Mouse (Mus musculus): ENCODE results near the gene Dmpk. TPM values are rescaled to one million over a fixed set of nuclear protein-coding genes. Genes with fewer than 3 reads are reported as not detected.

The Dmpk gene
- polyA plus RNA-seq, 1 experiment from 2014 or later: 98.1 TPM

GRCm38 (mm10) chr7:19136673-19137334 is 53.2 kb downstream of the Dmpk start:
- Histone ChIP-seq H3K4me1 (ENCODE audit: control insufficient read depth, insufficient read depth, low read length) (peaks cover 3% of the 10 kb centered on the region; the same call in 1 of the 2 replicates), H3K27me3 (ENCODE audit: control insufficient read depth, insufficient read depth, low read length) (no peaks in the 10 kb centered on the region), H3K36me3 (ENCODE audit: control insufficient read depth, insufficient read depth, low read length) (peaks cover 26% of the 10 kb centered on the region), H3K27ac (ENCODE audit: low read length) (no peak overlapping the region), H3K9me3 (replicated peaks; ENCODE audit: control insufficient read depth, low read length) (no peaks in the 10 kb centered on the region), H3K4me2 (ENCODE audit: low read depth, low read length) (no peak overlapping the region), H3K9ac (ENCODE audit: low read length) (no peak overlapping the region), H3K4me3 (replicated peaks; ENCODE audit: low read length) (no peak overlapping the region)
- no peak for ATAC-seq (ENCODE audit: insufficient read depth, low FRiP score)
- WGBS: 91% methylated on average over 38 of the region's 38 CpGs

GRCm38 (mm10) chr7:19137380-19137779 is 53.7 kb downstream of the Dmpk start:
- no peaks in the 10 kb centered on the region for H3K27me3 ChIP-seq (ENCODE audit: control insufficient read depth, insufficient read depth, low read length)
- H3K4me1 ChIP-seq (ENCODE audit: control insufficient read depth, insufficient read depth, low read length): no peaks in the 10 kb centered on the region
- H3K9ac ChIP-seq (ENCODE audit: low read length): no peak overlapping the region
- 48% methylated on average over 5 of the region's 5 CpGs for WGBS
- peaks cover 26% of the 10 kb centered on the region for H3K36me3 ChIP-seq (ENCODE audit: control insufficient read depth, insufficient read depth, low read length)
- no peak overlapping the region for H3K27ac ChIP-seq (ENCODE audit: low read length)
- H3K4me3 ChIP-seq (replicated peaks; ENCODE audit: low read length): no peak overlapping the region
- no peak overlapping the region for H3K4me2 ChIP-seq (ENCODE audit: low read depth, low read length)
- no peak for ATAC-seq (ENCODE audit: insufficient read depth, low FRiP score)
- no peaks in the 10 kb centered on the region for H3K9me3 ChIP-seq (replicated peaks; ENCODE audit: control insufficient read depth, low read length)

Small RNA genes lying within 50 kb of the gene (microRNA-seq; reads per million reads assigned to microRNA genes)
- gene Mir3100: not detected

Other genes with a start within 250 kb of the Dmpk start
- gene Mill2, start 243.9 kb upstream of the Dmpk start, polyA plus RNA-seq (2015; fragmentation: Nextera tagmentation; extraction: Ambion mirVana): 1.3 and 2.1 TPM in 2 replicates
- gene Pglyrp1, start 212.5 kb upstream of the Dmpk start, polyA plus RNA-seq (2015; fragmentation: Nextera tagmentation; extraction: Ambion mirVana): 119 and 175 TPM in 2 replicates
- 16.7 and 21.2 TPM in 2 replicates for gene Ccdc61, start 173.4 kb upstream of the Dmpk start, polyA plus RNA-seq (2015; fragmentation: Nextera tagmentation; extraction: Ambion mirVana)
- gene Nova2, start 158.0 kb upstream of the Dmpk start, polyA plus RNA-seq (2015; fragmentation: Nextera tagmentation; extraction: Ambion mirVana): 0.39 and 0.62 TPM in 2 replicates
- not detected in 2 replicates for gene Nanos2, start 96.4 kb upstream of the Dmpk start, polyA plus RNA-seq (2015; fragmentation: Nextera tagmentation; extraction: Ambion mirVana)
- 1.6 and 2.3 TPM in 2 replicates for gene Mypop, start 92.6 kb upstream of the Dmpk start, polyA plus RNA-seq (2015; fragmentation: Nextera tagmentation; extraction: Ambion mirVana)
- 10.7 and 14.3 TPM in 2 replicates for gene Irf2bp1, start 79.8 kb upstream of the Dmpk start, polyA plus RNA-seq (2015; fragmentation: Nextera tagmentation; extraction: Ambion mirVana)
- 32.5 and 37.1 TPM in 2 replicates for gene Foxa3, start 60.3 kb upstream of the Dmpk start, polyA plus RNA-seq (2015; fragmentation: Nextera tagmentation; extraction: Ambion mirVana)
- gene Sympk, start 59.5 kb upstream of the Dmpk start, polyA plus RNA-seq (2015; fragmentation: Nextera tagmentation; extraction: Ambion mirVana): 20.2 and 22.5 TPM in 2 replicates
- not detected in 2 replicates for gene Rsph6a, start 29.2 kb upstream of the Dmpk start, polyA plus RNA-seq (2015; fragmentation: Nextera tagmentation; extraction: Ambion mirVana)
- 7.7 and 8.3 TPM in 2 replicates for gene Dmwd, start 7.6 kb upstream of the Dmpk start, polyA plus RNA-seq (2015; fragmentation: Nextera tagmentation; extraction: Ambion mirVana)
- 8.8 and 10.4 TPM in 2 replicates for gene Six5, start 10.7 kb downstream of the Dmpk start, polyA plus RNA-seq (2015; fragmentation: Nextera tagmentation; extraction: Ambion mirVana)
- gene Gm4969, start 34.5 kb downstream of the Dmpk start, polyA plus RNA-seq (2015; fragmentation: Nextera tagmentation; extraction: Ambion mirVana): 2.2 and 2.5 TPM in 2 replicates
- gene Fbxo46, start 36.0 kb downstream of the Dmpk start, polyA plus RNA-seq (2015; fragmentation: Nextera tagmentation; extraction: Ambion mirVana): 13.5 and 15.3 TPM in 2 replicates
- gene Qpctl, start 65.4 kb downstream of the Dmpk start, polyA plus RNA-seq (2015; fragmentation: Nextera tagmentation; extraction: Ambion mirVana): 14.1 and 14.8 TPM in 2 replicates
- 123 and 136 TPM in 2 replicates for gene Snrpd2, start 65.9 kb downstream of the Dmpk start, polyA plus RNA-seq (2015; fragmentation: Nextera tagmentation; extraction: Ambion mirVana)
- 1.6 and 2.4 TPM in 2 replicates for gene Gipr, start 82.3 kb downstream of the Dmpk start, polyA plus RNA-seq (2015; fragmentation: Nextera tagmentation; extraction: Ambion mirVana)
- 10.9 and 11.4 TPM in 2 replicates for gene Eml2, start 92.6 kb downstream of the Dmpk start, polyA plus RNA-seq (2015; fragmentation: Nextera tagmentation; extraction: Ambion mirVana)
- gene Gpr4, start 128.7 kb downstream of the Dmpk start, polyA plus RNA-seq (2015; fragmentation: Nextera tagmentation; extraction: Ambion mirVana): 1.4 and 1.7 TPM in 2 replicates
- gene Opa3, start 144.5 kb downstream of the Dmpk start, polyA plus RNA-seq (2015; fragmentation: Nextera tagmentation; extraction: Ambion mirVana): 33.0 and 34.5 TPM in 2 replicates
- gene Vasp, start 188.0 kb downstream of the Dmpk start, polyA plus RNA-seq (2015; fragmentation: Nextera tagmentation; extraction: Ambion mirVana): 77.8 and 85.6 TPM in 2 replicates
- gene Ppm1n, start 196.2 kb downstream of the Dmpk start, polyA plus RNA-seq (2015; fragmentation: Nextera tagmentation; extraction: Ambion mirVana): 0.17 TPM in 1 of 2 replicates, not detected in the other
- gene Rtn2, start 198.8 kb downstream of the Dmpk start, polyA plus RNA-seq (2015; fragmentation: Nextera tagmentation; extraction: Ambion mirVana): 14.8 and 21.7 TPM in 2 replicates
- 0.25 and 0.27 TPM in 2 replicates for gene Fosb, start 226.2 kb downstream of the Dmpk start, polyA plus RNA-seq (2015; fragmentation: Nextera tagmentation; extraction: Ambion mirVana)